In genomic region chr11:58225655-58226054, GRCm38 (mm10) we compare ENCODE assay signal across 8 mouse cellular contexts. TPM values are rescaled to one million over a fixed set of nuclear protein-coding genes. Genes with fewer than 3 reads are reported as not detected.
DNase-seq lines count a peak whose midpoint lies in the region; ATAC-seq and TF ChIP-seq lines count a peak whose summit lies in the region.

No protein-coding gene starts in this region.

- peak; percentile 83 for DNase-seq in CH12.LX (ENCODE audit: extremely low read depth)
- peak; percentile 58 for DNase-seq in adrenal gland, adult 8-10 months
- DNase-seq in embryo, embryonic 9.5 days (ENCODE audit: extremely low spot score): peak; percentile 82
- peak; percentile 86 to 88 for DNase-seq in kidney, postnatal 4 days
- DNase-seq in liver, postnatal 0 days: peak; percentile 81
- DNase-seq in right cerebral cortex, adult 18-20 months: peak; percentile 55
- DNase-seq in urinary bladder, adult 2 months (ENCODE audit: low spot score): peak; percentile 45

- TF ChIP-seq RAD21 in CH12.LX (IDR thresholded peaks at IDR 0.05; ENCODE audit: low read depth, low read length): peak; percentile 93

- dilution Hi-C loops in CH12.LX (cut with MboI; ENCODE audit: extremely low pct_ligation_motif_present, extremely low pct_unique_long_range_greater_than_20kb, low sequenced_read_pairs): no loop called here

- no peak overlapping the region for H3K4me3 ChIP-seq in CH12.LX (replicated peaks in 1 of 3; ENCODE audit: low read depth in 2 of 3, low read length in 2 of 3, poor library complexity in 1 of 3)
- H3K4me3 ChIP-seq in heart, embryonic 13.5 days: no peak overlapping the region
- no peak overlapping the region for H3K4me3 ChIP-seq in liver, postnatal 0 days (ENCODE audit: low read depth, low read length)

- H3K36me3 ChIP-seq in CH12.LX (replicated peaks in 1 of 2; ENCODE audit: control insufficient read depth in 1 of 2, insufficient read depth in 1 of 2, low read length in 1 of 2): peaks cover 0 to 11% of the 10 kb centered on the region in 2 experiments
- H3K36me3 ChIP-seq in heart, embryonic 13.5 days: no peaks in the 10 kb centered on the region
- peaks cover 3% of the 10 kb centered on the region for H3K36me3 ChIP-seq in liver, postnatal 0 days (replicated peaks; ENCODE audit: insufficient read depth, low read length)

- peaks cover 10% of the 10 kb centered on the region for H3K27me3 ChIP-seq in CH12.LX (replicated peaks)
- H3K27me3 ChIP-seq in heart, embryonic 13.5 days (replicated peaks): peaks cover 4% of the 10 kb centered on the region; the same call in 1 of the 2 replicates
- no peaks in the 10 kb centered on the region for H3K27me3 ChIP-seq in liver, postnatal 0 days (ENCODE audit: insufficient read depth, low read length)

- no peak overlapping the region for H3K27ac ChIP-seq in CH12.LX (ENCODE audit: insufficient read depth, low read depth)
- H3K27ac ChIP-seq in heart, embryonic 13.5 days (replicated peaks): peak overlapping the region; percentile 8; the same call in 1 of the 2 replicates
- peak overlapping the region; percentile 66 for H3K27ac ChIP-seq in liver, postnatal 0 days (ENCODE audit: low read depth)

- peaks cover 6 to 21% of the 10 kb centered on the region in 2 experiments for H3K4me1 ChIP-seq in CH12.LX (ENCODE audit: control insufficient read depth in 1 of 2, insufficient read depth in 2 of 2)
- peaks cover 24% of the 10 kb centered on the region for H3K4me1 ChIP-seq in heart, embryonic 13.5 days
- peaks cover 18% of the 10 kb centered on the region for H3K4me1 ChIP-seq in liver, postnatal 0 days (ENCODE audit: insufficient read depth)

- ATAC-seq in heart, embryonic 13.5 days (ENCODE audit: extremely low read depth, insufficient number of reproducible peaks, low FRiP score, low TSS enrichment): no peak
- ATAC-seq in liver, postnatal 0 days: peak; percentile 70

- TF ChIP-seq EP300 in CH12.LX (IDR thresholded peaks at IDR 0.05; ENCODE audit: low read length): no peak
- TF ChIP-seq EP300 in liver, postnatal 0 days (IDR thresholded peaks at IDR 0.05; ENCODE audit: low read depth): no peak

- in situ Hi-C loops in CH12.LX (cut with MboI; ENCODE audit: low pct_ligation_motif_present, low pct_unique_long_range_greater_than_20kb, low sequenced_read_pairs): no loop called here

- 0 out of 2 replicates have a peak overlapping the region, but pooled peaks have one; percentile 6 for H3K4me2 ChIP-seq in CH12.LX (ENCODE audit: insufficient read depth, low read depth, poor library complexity, severe bottlenecking)
- H3K4me2 ChIP-seq in heart, embryonic 13.5 days: peak overlapping the region; percentile 54
- peak overlapping the region; percentile 18; the same call in 1 of the 2 replicates for H3K4me2 ChIP-seq in liver, postnatal 0 days (ENCODE audit: low read depth, low read length)

- WGBS in heart, embryonic 13.5 days: 3% methylated on average over 5 of the region's 5 CpGs
- 13% methylated on average over 5 of the region's 5 CpGs for WGBS in liver, postnatal 0 days (ENCODE audit: insufficient replicate concordance)

- TF ChIP-seq POLR2A in CH12.LX (IDR thresholded peaks at IDR 0.05; ENCODE audit: low read depth, low read length): no peak

- H3K9ac ChIP-seq in CH12.LX (ENCODE audit: insufficient read depth, low read depth): no peak overlapping the region
- no peak overlapping the region for H3K9ac ChIP-seq in heart, embryonic 13.5 days
- no peak overlapping the region for H3K9ac ChIP-seq in liver, postnatal 0 days (replicated peaks)

- no peaks in the 10 kb centered on the region for H3K9me3 ChIP-seq in CH12.LX (replicated peaks; ENCODE audit: low read length)
- H3K9me3 ChIP-seq in heart, embryonic 13.5 days: no peaks in the 10 kb centered on the region
- H3K9me3 ChIP-seq in liver, postnatal 0 days (ENCODE audit: low read length): no peaks in the 10 kb centered on the region

- peak; percentile 98 to 100 for TF ChIP-seq CTCF in CH12.LX (conservative IDR thresholded peaks at IDR 0.05 in 1 of 2, IDR thresholded peaks at IDR 0.05 in 1 of 2; ENCODE audit: low read depth in 2 of 2, low read length in 2 of 2)
- TF ChIP-seq CTCF in liver, postnatal 0 days (IDR thresholded peaks at IDR 0.05; ENCODE audit: low read depth): peak; percentile 99

- no peaks in the 10 kb centered on the region for H3K79me2 ChIP-seq in CH12.LX (replicated peaks; ENCODE audit: control insufficient read depth, extremely low read depth, insufficient read depth, poor library complexity, severe bottlenecking)

TF ChIP-seq in CH12.LX, 34 proteins besides CTCF, POLR2A, EP300 and RAD21:
- TF ChIP-seq NELFE (IDR thresholded peaks at IDR 0.05; ENCODE audit: low read depth, low read length): no peak
- TF ChIP-seq HCFC1 (IDR thresholded peaks at IDR 0.05; ENCODE audit: low read depth, low read length): no peak
- TF ChIP-seq NRF1 (IDR thresholded peaks at IDR 0.05; ENCODE audit: low read depth, low read length): no peak
- TF ChIP-seq ZMIZ1 (IDR thresholded peaks at IDR 0.05; ENCODE audit: low read depth, low read length): no peak
- peak; percentile 99 for TF ChIP-seq SMC3 (IDR thresholded peaks at IDR 0.05; ENCODE audit: low read depth, low read length)
- TF ChIP-seq GABPA (IDR thresholded peaks at IDR 0.05; ENCODE audit: insufficient replicate concordance, low read depth, low read length): no peak
- TF ChIP-seq CHD1 (IDR thresholded peaks at IDR 0.05; ENCODE audit: low read depth, low read length): no peak
- TF ChIP-seq CHD2 (IDR thresholded peaks at IDR 0.05; ENCODE audit: low read length): no peak
- TF ChIP-seq USF1 (IDR thresholded peaks at IDR 0.05; ENCODE audit: low read depth, low read length): no peak
- peak; percentile 37; the same call in 1 of the 2 replicates for TF ChIP-seq MEF2A (IDR thresholded peaks at IDR 0.05; ENCODE audit: borderline replicate concordance, low read depth, low read length)
- TF ChIP-seq MYC (IDR thresholded peaks at IDR 0.05; ENCODE audit: low read depth, low read length): 0 out of 2 replicates have a peak, but pooled peaks have one; percentile 21
- no peak for TF ChIP-seq E2F4 (IDR thresholded peaks at IDR 0.05; ENCODE audit: insufficient replicate concordance, low read depth, low read length)
- no peak for TF ChIP-seq ETS1 (conservative IDR thresholded peaks at IDR 0.05; ENCODE audit: low read depth, low read length)
- peak; percentile 67 for TF ChIP-seq ZNF384 (IDR thresholded peaks at IDR 0.05; ENCODE audit: low read depth, low read length)
- TF ChIP-seq KAT2A (IDR thresholded peaks at IDR 0.05; ENCODE audit: insufficient replicate concordance, low read length): no peak
- TF ChIP-seq BHLHE40 (IDR thresholded peaks at IDR 0.05; ENCODE audit: low read depth, low read length): peak; percentile 21; the same call in 1 of the 2 replicates
- no peak; the same call in 1 of the 2 replicates for TF ChIP-seq IRF4 (IDR thresholded peaks at IDR 0.05; ENCODE audit: low read depth, low read length)
- TF ChIP-seq ZKSCAN1 (IDR thresholded peaks at IDR 0.05; ENCODE audit: borderline replicate concordance, low read depth, low read length): no peak
- TF ChIP-seq ZC3H11A (IDR thresholded peaks at IDR 0.05; ENCODE audit: low read depth, low read length): peak; percentile 87
- TF ChIP-seq TCF12 (IDR thresholded peaks at IDR 0.05; ENCODE audit: low read depth, low read length): no peak

RNA-seq across cellular contexts. Expression of gene Irgm2, which starts 26.2 kb away (rescaled TPM):
- total RNA-seq in CH12.LX (2012; rRNA removed) (4.3 and 4.7 TPM in 2 replicates), CH12.LX (2014; rRNA removed) (3.8 and 4.3 TPM in 2 replicates)
- polyA plus RNA-seq in CH12.LX (2012; ENCODE audit: insufficient read length, low read depth): 4.7 and 5.2 TPM in 2 replicates
- 10 to 100 TPM; 14.7 to 19.4 (median 17.3) TPM for total RNA-seq in adrenal gland, adult 8-10 months (2022)
- 2.9 and 3.6 TPM in 2 replicates for polyA plus RNA-seq in heart, embryonic 13.5 days (2015; fragmentation: Nextera tagmentation; extraction: Ambion mirVana)
- 17.2 and 18.2 TPM in 2 replicates for polyA plus RNA-seq in liver, postnatal 0 days (2015; fragmentation: Nextera tagmentation; extraction: Ambion mirVana)
- 22.1 and 54.2 TPM in 2 replicates for polyA plus RNA-seq in urinary bladder, adult 2 months (2012; rRNA removed)

RNA-seq across cellular contexts. Expression of gene Igtp, which starts 26.3 kb away (rescaled TPM):
- total RNA-seq in CH12.LX (2012; rRNA removed) (115 and 143 TPM in 2 replicates), CH12.LX (2014; rRNA removed) (107 and 108 TPM in 2 replicates)
- 66.1 and 70.3 TPM in 2 replicates for polyA plus RNA-seq in CH12.LX (2012; ENCODE audit: insufficient read length, low read depth)
- total RNA-seq in adrenal gland, adult 8-10 months (2022): 10 to 100 TPM; 12.9 to 17.0 (median 16.2) TPM
- polyA plus RNA-seq in heart, embryonic 13.5 days (2015; fragmentation: Nextera tagmentation; extraction: Ambion mirVana): 4.4 and 5.0 TPM in 2 replicates
- 42.4 and 43.7 TPM in 2 replicates for polyA plus RNA-seq in liver, postnatal 0 days (2015; fragmentation: Nextera tagmentation; extraction: Ambion mirVana)
- 23.8 and 57.1 TPM in 2 replicates for polyA plus RNA-seq in urinary bladder, adult 2 months (2012; rRNA removed)

RNA-seq across cellular contexts. Expression of gene 4930438A08Rik, which starts 48.9 kb away (rescaled TPM):
- total RNA-seq in CH12.LX (2012; rRNA removed): not detected in 2 replicates
- total RNA-seq in CH12.LX (2014; rRNA removed): not detected in 2 replicates
- polyA plus RNA-seq in CH12.LX (2012; ENCODE audit: insufficient read length, low read depth): not detected in 2 replicates
- not detected for total RNA-seq in adrenal gland, adult 8-10 months (2022)
- not detected in 2 replicates for polyA plus RNA-seq in heart, embryonic 13.5 days (2015; fragmentation: Nextera tagmentation; extraction: Ambion mirVana)
- polyA plus RNA-seq in liver, postnatal 0 days (2015; fragmentation: Nextera tagmentation; extraction: Ambion mirVana): 4.9 and 7.0 TPM in 2 replicates
- polyA plus RNA-seq in urinary bladder, adult 2 months (2012; rRNA removed): 0.04 TPM in 1 of 2 replicates, not detected in the other

RNA-seq across cellular contexts. Expression of gene Mrpl22, which starts 54.2 kb away (rescaled TPM):
- total RNA-seq in CH12.LX (2012; rRNA removed) (89.1 and 112 TPM in 2 replicates), CH12.LX (2014; rRNA removed) (115 and 124 TPM in 2 replicates)
- 110 and 133 TPM in 2 replicates for polyA plus RNA-seq in CH12.LX (2012; ENCODE audit: insufficient read length, low read depth)
- total RNA-seq in adrenal gland, adult 8-10 months (2022): 10 to 100 TPM; 63.8 to 78.6 (median 70.4) TPM
- 103 and 114 TPM in 2 replicates for polyA plus RNA-seq in heart, embryonic 13.5 days (2015; fragmentation: Nextera tagmentation; extraction: Ambion mirVana)
- 87.7 and 87.9 TPM in 2 replicates for polyA plus RNA-seq in liver, postnatal 0 days (2015; fragmentation: Nextera tagmentation; extraction: Ambion mirVana)
- 50.3 and 66.3 TPM in 2 replicates for polyA plus RNA-seq in urinary bladder, adult 2 months (2012; rRNA removed)

RNA-seq across cellular contexts. Expression of gene Gemin5, which starts 57.3 kb away (rescaled TPM):
- total RNA-seq in CH12.LX (2012; rRNA removed) (88.6 and 101 TPM in 2 replicates), CH12.LX (2014; rRNA removed) (63.7 and 66.7 TPM in 2 replicates)
- polyA plus RNA-seq in CH12.LX (2012; ENCODE audit: insufficient read length, low read depth): 81.7 and 89.6 TPM in 2 replicates
- total RNA-seq in adrenal gland, adult 8-10 months (2022): 10 to 100 TPM; 20.5 to 34.7 (median 26.4) TPM
- 13.5 and 13.9 TPM in 2 replicates for polyA plus RNA-seq in heart, embryonic 13.5 days (2015; fragmentation: Nextera tagmentation; extraction: Ambion mirVana)
- polyA plus RNA-seq in liver, postnatal 0 days (2015; fragmentation: Nextera tagmentation; extraction: Ambion mirVana): 4.2 and 5.3 TPM in 2 replicates
- polyA plus RNA-seq in urinary bladder, adult 2 months (2012; rRNA removed): 6.6 and 7.1 TPM in 2 replicates
